Mouse (Mus musculus): ENCODE data around the gene Mcf2l. TPM values are rescaled to one million over a fixed set of nuclear protein-coding genes. Genes with fewer than 3 reads are reported as not detected.

Gene Mcf2l
- polyA plus RNA-seq, 1 experiment from 2014 or later: 14.8 TPM

DNA sequence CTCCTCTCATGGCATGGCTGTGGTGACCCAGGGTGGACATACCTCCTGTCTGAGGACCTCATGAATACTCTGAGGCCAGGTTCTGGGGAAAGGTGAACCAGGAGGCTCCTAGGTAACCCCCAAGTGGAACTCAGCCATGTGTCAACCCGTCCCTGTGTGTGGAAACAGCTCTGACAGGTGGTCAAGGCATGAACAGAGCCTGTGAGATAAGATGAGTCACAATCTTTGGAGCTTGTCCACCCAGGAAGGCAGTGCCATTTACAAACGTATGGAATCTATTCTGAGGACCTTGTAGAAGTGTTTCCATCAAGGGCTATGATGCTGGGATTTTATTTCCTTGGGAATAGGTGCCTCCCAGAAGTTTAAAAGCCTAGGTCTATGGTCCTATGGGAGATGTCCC, 87.6 kb downstream of the Mcf2l start:
- 64% methylated on average over 2 of the region's 2 CpGs for WGBS
- ATAC-seq (replicated peaks; ENCODE audit: insufficient number of reproducible peaks, low FRiP score, low TSS enrichment, low read depth): no peak
- no peaks in the 10 kb centered on the region for H3K4me1 ChIP-seq (ENCODE audit: control insufficient read depth, insufficient read depth, low read length)
- no peak overlapping the region for H3K27ac ChIP-seq (replicated peaks; ENCODE audit: low read depth, low read length)
- no peaks in the 10 kb centered on the region for H3K36me3 ChIP-seq (replicated peaks; ENCODE audit: control insufficient read depth, insufficient read depth, low read depth, low read length)
- no peaks in the 10 kb centered on the region for H3K27me3 ChIP-seq (ENCODE audit: control insufficient read depth, insufficient read depth, low read length)
- no peak overlapping the region for H3K4me3 ChIP-seq (ENCODE audit: low read depth, low read length)
- no peaks in the 10 kb centered on the region for H3K9me3 ChIP-seq (replicated peaks; ENCODE audit: control insufficient read depth, low read length)
- no peak overlapping the region for H3K9ac ChIP-seq (replicated peaks; ENCODE audit: low read length)
- no peak overlapping the region for H3K4me2 ChIP-seq (ENCODE audit: low read depth, low read length)
- no peak for DNase-seq (ENCODE audit: low spot score)

DNA sequence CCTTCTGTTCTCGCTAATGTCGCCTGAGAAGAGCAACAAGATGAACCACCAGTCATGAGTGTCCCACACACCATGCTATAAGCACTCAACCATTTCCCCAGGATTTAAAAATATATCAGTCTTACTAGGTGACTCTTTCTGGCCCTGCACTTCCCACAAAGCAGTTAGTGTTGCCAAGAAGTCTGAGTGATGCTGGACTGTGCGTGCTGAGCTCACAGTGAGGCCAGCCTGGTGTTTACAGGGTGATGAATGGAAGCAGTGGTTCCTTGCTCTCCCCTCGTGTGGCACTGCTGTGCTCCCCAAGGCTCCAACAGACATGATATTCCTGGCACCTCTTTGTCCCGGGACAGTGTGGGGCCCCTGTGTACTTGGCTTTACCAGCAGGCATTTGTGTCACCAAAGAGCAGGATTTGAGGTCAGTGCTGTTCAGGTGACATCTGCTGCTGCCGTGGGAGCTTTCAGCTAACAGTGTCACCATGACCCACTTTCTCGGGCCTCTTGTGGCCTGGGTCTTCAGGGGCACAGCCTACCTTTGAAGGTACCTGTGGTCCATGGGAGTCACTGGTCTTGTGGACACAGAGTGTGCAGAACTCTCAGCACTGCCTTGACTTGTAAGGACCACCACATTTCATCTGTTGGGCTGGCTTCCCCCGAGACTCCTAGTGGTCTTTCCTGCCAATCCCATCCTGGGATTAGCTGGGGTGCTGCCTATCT, 88.4 kb downstream of the Mcf2l start:
- H3K27me3 ChIP-seq (ENCODE audit: control insufficient read depth, insufficient read depth, low read length): no peaks in the 10 kb centered on the region
- no peaks in the 10 kb centered on the region for H3K4me1 ChIP-seq (ENCODE audit: control insufficient read depth, insufficient read depth, low read length)
- H3K4me2 ChIP-seq (ENCODE audit: low read depth, low read length): no peak overlapping the region
- ATAC-seq (replicated peaks; ENCODE audit: insufficient number of reproducible peaks, low FRiP score, low TSS enrichment, low read depth) (no peak), DNase-seq (ENCODE audit: low spot score) (no peak)
- H3K4me3 ChIP-seq (ENCODE audit: low read depth, low read length): no peak overlapping the region
- no peak overlapping the region for H3K27ac ChIP-seq (replicated peaks; ENCODE audit: low read depth, low read length)
- H3K9ac ChIP-seq (replicated peaks; ENCODE audit: low read length): no peak overlapping the region
- 74% methylated on average over 8 of the region's 8 CpGs for WGBS
- no peaks in the 10 kb centered on the region for H3K9me3 ChIP-seq (replicated peaks; ENCODE audit: control insufficient read depth, low read length)
- no peaks in the 10 kb centered on the region for H3K36me3 ChIP-seq (replicated peaks; ENCODE audit: control insufficient read depth, insufficient read depth, low read depth, low read length)

DNA sequence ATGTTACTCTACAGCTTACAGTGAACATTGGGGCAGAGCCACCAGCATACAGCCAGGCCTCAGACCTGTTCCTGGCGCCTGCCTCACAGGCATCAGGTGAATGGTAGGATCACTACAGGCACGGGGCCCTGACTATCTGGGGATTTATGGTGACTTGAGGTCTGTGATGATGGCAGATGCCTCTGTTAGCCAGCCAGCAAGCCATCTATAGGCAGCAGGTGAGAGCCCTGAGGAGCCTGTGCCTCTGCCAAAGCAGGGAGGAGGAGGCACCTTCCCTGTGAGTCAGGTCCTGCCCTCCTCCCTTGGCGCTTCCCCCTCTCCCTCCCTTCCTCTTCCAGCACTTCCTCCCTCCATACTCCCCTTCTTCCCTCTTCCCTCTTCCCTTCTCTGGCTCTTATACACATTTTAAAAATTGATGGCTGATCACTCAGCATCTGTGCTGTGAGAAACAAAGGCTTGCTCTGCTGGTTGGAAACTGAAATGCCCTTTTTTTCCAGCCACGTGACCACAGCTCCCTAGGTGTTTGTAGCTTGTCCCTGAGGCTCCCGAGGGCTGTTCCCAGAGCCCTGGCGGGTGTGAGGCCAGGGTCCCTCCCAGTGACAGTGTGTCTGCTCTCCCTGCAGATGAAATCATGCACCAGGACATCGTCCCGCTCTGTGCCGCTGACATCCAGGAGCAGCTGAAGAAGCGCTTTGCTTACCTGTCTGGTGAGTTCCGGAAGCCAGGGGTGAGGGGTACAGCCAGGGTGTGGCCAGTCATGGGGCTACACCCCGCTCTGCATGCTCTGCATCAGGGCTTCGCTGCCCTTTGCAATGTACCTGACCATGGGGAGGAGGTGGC, 89.2 kb downstream of the Mcf2l start:
- no peaks in the 10 kb centered on the region for H3K36me3 ChIP-seq (replicated peaks; ENCODE audit: control insufficient read depth, insufficient read depth, low read depth, low read length)
- ATAC-seq (replicated peaks; ENCODE audit: insufficient number of reproducible peaks, low FRiP score, low TSS enrichment, low read depth) (no peak), DNase-seq (ENCODE audit: low spot score) (no peak)
- no peak overlapping the region for H3K4me2 ChIP-seq (ENCODE audit: low read depth, low read length)
- no peaks in the 10 kb centered on the region for H3K4me1 ChIP-seq (ENCODE audit: control insufficient read depth, insufficient read depth, low read length)
- H3K9ac ChIP-seq (replicated peaks; ENCODE audit: low read length): no peak overlapping the region
- WGBS: 65% methylated on average over 13 of the region's 13 CpGs
- H3K27ac ChIP-seq (replicated peaks; ENCODE audit: low read depth, low read length): no peak overlapping the region
- no peaks in the 10 kb centered on the region for H3K27me3 ChIP-seq (ENCODE audit: control insufficient read depth, insufficient read depth, low read length)
- no peak overlapping the region for H3K4me3 ChIP-seq (ENCODE audit: low read depth, low read length)
- H3K9me3 ChIP-seq (replicated peaks; ENCODE audit: control insufficient read depth, low read length): no peaks in the 10 kb centered on the region

DNA sequence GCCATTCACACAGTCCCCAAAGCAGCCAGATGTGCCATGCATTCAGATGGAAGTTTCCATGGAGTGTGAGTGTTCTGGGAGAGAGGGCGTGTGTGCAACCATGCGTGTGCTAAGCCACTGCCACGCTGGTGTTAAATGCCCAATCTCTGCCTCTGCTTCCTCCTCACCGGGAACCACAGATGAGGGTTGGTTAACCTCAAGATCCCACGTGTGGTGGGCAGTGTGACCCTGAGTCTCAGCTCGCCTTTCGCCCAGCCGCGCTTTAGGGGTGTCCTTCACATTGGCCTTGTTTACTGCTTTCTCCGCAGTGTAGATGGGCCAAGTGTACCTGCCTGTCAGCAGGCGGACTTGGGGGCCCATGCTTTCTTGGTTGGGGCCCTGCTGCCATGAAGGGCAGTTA, 102.7 kb downstream of the Mcf2l start:
- no peak overlapping the region for H3K4me2 ChIP-seq (ENCODE audit: low read depth, low read length)
- DNase-seq (ENCODE audit: low spot score): no peak
- WGBS: 88% methylated on average over 11 of the region's 11 CpGs
- no peak overlapping the region for H3K4me3 ChIP-seq (ENCODE audit: low read depth, low read length)
- no peaks in the 10 kb centered on the region for H3K9me3 ChIP-seq (replicated peaks; ENCODE audit: control insufficient read depth, low read length)
- no peak overlapping the region for H3K27ac ChIP-seq (replicated peaks; ENCODE audit: low read depth, low read length)
- ATAC-seq (replicated peaks; ENCODE audit: insufficient number of reproducible peaks, low FRiP score, low TSS enrichment, low read depth): no peak
- no peaks in the 10 kb centered on the region for H3K27me3 ChIP-seq (ENCODE audit: control insufficient read depth, insufficient read depth, low read length)
- H3K36me3 ChIP-seq (replicated peaks; ENCODE audit: control insufficient read depth, insufficient read depth, low read depth, low read length): no peaks in the 10 kb centered on the region; the same call in 1 of the 2 replicates
- no peak overlapping the region for H3K9ac ChIP-seq (replicated peaks; ENCODE audit: low read length)
- H3K4me1 ChIP-seq (ENCODE audit: control insufficient read depth, insufficient read depth, low read length): no peaks in the 10 kb centered on the region

DNA sequence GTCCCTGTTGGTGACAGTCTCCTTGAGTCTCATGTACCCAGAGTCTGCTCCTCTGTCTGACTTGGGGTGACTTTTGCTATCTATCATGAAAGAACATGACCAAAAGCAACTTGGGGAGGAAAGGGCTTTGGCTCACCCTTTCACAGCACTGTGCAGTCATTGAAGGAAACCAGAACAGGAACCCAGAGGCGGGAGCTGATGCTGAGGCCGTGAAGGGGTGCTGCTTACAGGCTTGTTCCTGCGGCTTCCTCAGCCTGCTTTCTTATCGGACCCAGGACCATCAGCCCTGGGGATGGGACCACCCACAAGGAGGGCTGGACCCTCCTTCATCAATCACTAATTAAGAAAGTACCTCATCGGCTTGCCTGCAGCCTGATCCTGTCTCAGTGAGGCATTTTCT, 103.1 kb downstream of the Mcf2l start:
- Histone ChIP-seq H3K36me3 (replicated peaks; ENCODE audit: control insufficient read depth, insufficient read depth, low read depth, low read length) (no peaks in the 10 kb centered on the region; the same call in 1 of the 2 replicates), H3K9me3 (replicated peaks; ENCODE audit: control insufficient read depth, low read length) (no peaks in the 10 kb centered on the region), H3K9ac (replicated peaks; ENCODE audit: low read length) (no peak overlapping the region), H3K4me2 (ENCODE audit: low read depth, low read length) (no peak overlapping the region), H3K4me3 (ENCODE audit: low read depth, low read length) (no peak overlapping the region), H3K4me1 (ENCODE audit: control insufficient read depth, insufficient read depth, low read length) (no peaks in the 10 kb centered on the region), H3K27me3 (ENCODE audit: control insufficient read depth, insufficient read depth, low read length) (no peaks in the 10 kb centered on the region), H3K27ac (replicated peaks; ENCODE audit: low read depth, low read length) (no peak overlapping the region)
- ATAC-seq (replicated peaks; ENCODE audit: insufficient number of reproducible peaks, low FRiP score, low TSS enrichment, low read depth) (no peak), DNase-seq (ENCODE audit: low spot score) (no peak)
- whole genome bisulfite sequencing: 61% methylated on average over 5 of the region's 5 CpGs

DNA sequence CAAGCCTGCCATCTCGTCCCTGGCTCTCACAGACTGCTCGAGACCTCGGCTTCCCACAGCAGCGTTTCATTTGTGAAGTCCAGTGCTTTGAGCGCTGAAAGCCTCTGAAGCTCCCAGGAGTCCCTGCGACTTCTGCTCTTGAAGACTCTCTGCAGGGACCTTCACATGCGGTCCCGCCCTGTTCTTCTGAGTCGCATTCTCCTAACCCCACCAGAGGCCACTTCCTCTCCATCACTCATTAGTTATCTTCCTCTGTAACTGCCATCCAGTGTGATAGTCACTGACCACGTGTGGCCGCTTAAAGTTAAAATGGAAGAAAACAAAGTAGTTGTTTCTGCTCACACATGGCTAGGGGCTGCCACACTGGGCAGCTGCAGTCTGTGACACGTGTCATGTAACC, 103.7 kb downstream of the Mcf2l start:
- no peak for ATAC-seq (replicated peaks; ENCODE audit: insufficient number of reproducible peaks, low FRiP score, low TSS enrichment, low read depth)
- no peak for DNase-seq (ENCODE audit: low spot score)
- H3K4me1 ChIP-seq (ENCODE audit: control insufficient read depth, insufficient read depth, low read length): no peaks in the 10 kb centered on the region
- no peaks in the 10 kb centered on the region; the same call in 1 of the 2 replicates for H3K36me3 ChIP-seq (replicated peaks; ENCODE audit: control insufficient read depth, insufficient read depth, low read depth, low read length)
- H3K9ac ChIP-seq (replicated peaks; ENCODE audit: low read length): no peak overlapping the region
- 81% methylated on average over 12 of the region's 12 CpGs for WGBS
- no peak overlapping the region for H3K27ac ChIP-seq (replicated peaks; ENCODE audit: low read depth, low read length)
- no peak overlapping the region for H3K4me2 ChIP-seq (ENCODE audit: low read depth, low read length)
- no peaks in the 10 kb centered on the region for H3K9me3 ChIP-seq (replicated peaks; ENCODE audit: control insufficient read depth, low read length)
- H3K4me3 ChIP-seq (ENCODE audit: low read depth, low read length): no peak overlapping the region
- no peaks in the 10 kb centered on the region for H3K27me3 ChIP-seq (ENCODE audit: control insufficient read depth, insufficient read depth, low read length)

DNA sequence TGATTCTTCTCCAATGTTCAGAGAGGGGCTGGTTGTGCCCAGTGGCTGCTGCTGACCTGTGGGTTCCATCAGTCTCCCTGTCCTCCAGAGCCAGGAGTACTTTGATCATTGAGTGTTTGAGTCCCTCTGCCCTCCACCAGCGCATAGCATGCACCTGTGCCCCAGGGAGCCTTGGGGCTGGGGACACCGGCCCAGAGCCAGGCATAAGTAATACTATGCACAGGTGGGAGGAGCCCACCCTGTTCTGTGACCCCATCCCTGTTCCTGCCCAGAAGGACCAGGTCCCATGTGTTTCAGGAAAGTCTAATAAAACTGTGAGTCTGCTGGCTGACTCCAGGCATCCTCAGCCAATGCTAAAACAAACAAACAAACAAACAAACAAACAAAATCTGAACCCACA, 104.7 kb downstream of the Mcf2l start:
- ATAC-seq (replicated peaks; ENCODE audit: insufficient number of reproducible peaks, low FRiP score, low TSS enrichment, low read depth): no peak
- DNase-seq (ENCODE audit: low spot score): no peak
- Histone ChIP-seq H3K36me3 (replicated peaks; ENCODE audit: control insufficient read depth, insufficient read depth, low read depth, low read length) (no peaks in the 10 kb centered on the region; the same call in 1 of the 2 replicates), H3K4me1 (ENCODE audit: control insufficient read depth, insufficient read depth, low read length) (no peaks in the 10 kb centered on the region), H3K27me3 (ENCODE audit: control insufficient read depth, insufficient read depth, low read length) (no peaks in the 10 kb centered on the region), H3K9ac (replicated peaks; ENCODE audit: low read length) (no peak overlapping the region), H3K27ac (replicated peaks; ENCODE audit: low read depth, low read length) (no peak overlapping the region), H3K4me3 (ENCODE audit: low read depth, low read length) (no peak overlapping the region), H3K9me3 (replicated peaks; ENCODE audit: control insufficient read depth, low read length) (no peaks in the 10 kb centered on the region), H3K4me2 (ENCODE audit: low read depth, low read length) (no peak overlapping the region)
- 63% methylated on average over 2 of the region's 2 CpGs for WGBS

DNA sequence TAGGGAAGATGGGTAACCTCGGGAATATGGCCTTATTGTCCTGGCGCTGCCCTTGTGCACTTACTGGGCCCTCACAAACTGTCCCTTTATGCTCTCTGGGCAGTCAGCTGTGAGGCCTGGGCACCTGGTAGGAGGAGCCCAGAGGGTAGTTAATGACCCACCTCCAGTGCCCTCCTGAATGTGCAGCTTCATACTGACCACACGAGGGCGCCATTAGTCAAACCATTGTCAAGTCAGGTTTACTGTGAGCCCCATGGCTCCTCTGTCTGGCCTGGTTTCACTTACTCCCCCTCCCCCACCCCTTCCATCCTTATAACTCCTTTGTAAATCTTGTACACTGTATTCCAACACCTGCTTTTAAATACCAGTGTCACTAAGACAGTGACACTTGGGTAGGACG, 105.1 kb downstream of the Mcf2l start:
- ATAC-seq (replicated peaks; ENCODE audit: insufficient number of reproducible peaks, low FRiP score, low TSS enrichment, low read depth): peak; percentile 36

More for the DNA sequence above, 105.1 kb downstream of the Mcf2l start:
- H3K36me3 ChIP-seq (replicated peaks; ENCODE audit: control insufficient read depth, insufficient read depth, low read depth, low read length): no peaks in the 10 kb centered on the region; the same call in 1 of the 2 replicates
- H3K9ac ChIP-seq (replicated peaks; ENCODE audit: low read length): no peak overlapping the region
- H3K27ac ChIP-seq (replicated peaks; ENCODE audit: low read depth, low read length): no peak overlapping the region
- no peaks in the 10 kb centered on the region for H3K9me3 ChIP-seq (replicated peaks; ENCODE audit: control insufficient read depth, low read length)
- no peaks in the 10 kb centered on the region for H3K4me1 ChIP-seq (ENCODE audit: control insufficient read depth, insufficient read depth, low read length)
- H3K27me3 ChIP-seq (ENCODE audit: control insufficient read depth, insufficient read depth, low read length): no peaks in the 10 kb centered on the region
- H3K4me3 ChIP-seq (ENCODE audit: low read depth, low read length): no peak overlapping the region
- peak; percentile 90 for DNase-seq (ENCODE audit: low spot score)
- 24% methylated on average over 5 of the region's 5 CpGs for WGBS
- H3K4me2 ChIP-seq (ENCODE audit: low read depth, low read length): no peak overlapping the region
